Mouse (Mus musculus) limb, embryonic 12.5 days (tissue): ENCODE measurements around the gene Pmpcb. TPM values are rescaled to one million over a fixed set of nuclear protein-coding genes. Genes with fewer than 3 reads are reported as not detected.
"Not testable (repeated sequence)": the region's sequence is repeated elsewhere in the genome, so short reads cannot be mapped to it uniquely, and the experiment has no call there.

Experiments
- ATAC-seq: fragments of 200-750 bp; cut with Nextera tagmentation; 2 replicates; pipeline ENCODE4 v1.8.0; 2017; ENCODE audit warnings: low read depth, moderate TSS enrichment; ENCODE audit not compliant: insufficient number of reproducible peaks, insufficient read depth, low FRiP score, low TSS enrichment
- H3K27ac ChIP-seq: fragments of 300-500 bp; sonication (generic); 2 replicates; pipeline ENCODE4 v1.5.1; 2016; ENCODE audit warnings: mild to moderate bottlenecking, moderate library complexity
- H3K27me3 ChIP-seq: fragments of 300-500 bp; sonication (generic); 2 replicates; pipeline ENCODE4 v1.6.1; 2016; ENCODE audit warnings: mild to moderate bottlenecking, moderate library complexity
- H3K36me3 ChIP-seq: fragments of 300-500 bp; sonication (generic); 2 replicates; pipeline ENCODE4 v1.6.1; 2016; ENCODE audit warnings: mild to moderate bottlenecking, moderate library complexity
- H3K4me1 ChIP-seq: fragments of 300-500 bp; sonication (generic); replicated peaks from 2 replicates; pipeline ENCODE4 v1.6.1; 2016
- H3K4me2 ChIP-seq: fragments of 300-500 bp; sonication (generic); 2 replicates; pipeline ENCODE4 v1.6.1; 2016; ENCODE audit warnings: mild to moderate bottlenecking, moderate library complexity
- H3K4me3 ChIP-seq: fragments of 300-500 bp; sonication (generic); replicated peaks from 2 replicates; pipeline ENCODE4 v1.5.1; 2016; ENCODE audit warnings: mild to moderate bottlenecking
- H3K9ac ChIP-seq: fragments of 300-500 bp; sonication (generic); replicated peaks from 2 replicates; pipeline ENCODE4 v1.6.1; 2016; ENCODE audit warnings: mild to moderate bottlenecking, moderate library complexity
- H3K9me3 ChIP-seq: fragments of 300-500 bp; sonication (generic); 2 replicates; pipeline ENCODE4 v1.6.1; 2016; ENCODE audit warnings: mild to moderate bottlenecking, moderate library complexity
- WGBS: fragments of 180-500 bp; shearing (Covaris S2); methylation state at CpG from one replicate; pipeline ENCODE4 v1.1.7; 2016; 5-methylcytosine and 5-hydroxymethylcytosine counted together
- polyA plus RNA-seq: library from polyadenylated mRNA; unstranded; fragments of >200 nt; fragmentation: Nextera tagmentation; extraction: Ambion mirVana; gene quantifications from 2 replicates; pipeline ENCODE4 v1.2.1, GENCODE M21; 2016

Pmpcb gene
- polyA plus RNA-seq, 1 experiment from 2014 or later: 91.8 TPM

GRCm38 (mm10) chr5:21706546-21706945 lies 30.4 kb upstream of the Pmpcb start:
- WGBS: 96% methylated on average over 4 of the region's 4 CpGs
- Histone ChIP-seq H3K9ac (no peak overlapping the region), H3K36me3 (no peaks in the 10 kb centered on the region), H3K4me2 (no peak overlapping the region), H3K9me3 (peaks cover 5% of the 10 kb centered on the region; the same call in 1 of the 2 replicates), H3K27ac (no peak overlapping the region), H3K4me3 (no peak overlapping the region), H3K27me3 (no peaks in the 10 kb centered on the region), H3K4me1 (no peaks in the 10 kb centered on the region)
- ATAC-seq: no peak

- not testable (repeated sequence) for ATAC-seq
- WGBS: 94% methylated on average over 8 of the region's 8 CpGs
Observed at GRCm38 (mm10) chr5:21708011-21708410, 28.9 kb upstream of the Pmpcb start.

GRCm38 (mm10) chr5:21712127-21712715 lies 24.7 kb upstream of the Pmpcb start:
- WGBS: 72% methylated on average over 13 of the region's 13 CpGs
- H3K9ac ChIP-seq: no peak overlapping the region
- no peak overlapping the region for H3K4me2 ChIP-seq
- no peak overlapping the region for H3K27ac ChIP-seq
- peaks cover 5% of the 10 kb centered on the region; the same call in 1 of the 2 replicates for H3K4me1 ChIP-seq
- no peak overlapping the region for H3K4me3 ChIP-seq
- no peaks in the 10 kb centered on the region for H3K36me3 ChIP-seq
- H3K9me3 ChIP-seq: peaks cover 5% of the 10 kb centered on the region; the same call in 1 of the 2 replicates
- H3K27me3 ChIP-seq: no peaks in the 10 kb centered on the region
- ATAC-seq: no peak

More at GRCm38 (mm10) chr5:21708011-21708410, 28.9 kb upstream of the Pmpcb start:
- H3K4me1 ChIP-seq, H3K9me3 ChIP-seq, H3K27ac ChIP-seq, H3K36me3 ChIP-seq, H3K9ac ChIP-seq, H3K4me3 ChIP-seq, H3K27me3 ChIP-seq, H3K4me2 ChIP-seq: not testable (repeated sequence)

GRCm38 (mm10) chr5:21714447-21714846 lies 22.5 kb upstream of the Pmpcb start:
- no peaks in the 10 kb centered on the region for H3K36me3 ChIP-seq
- ATAC-seq: no peak
- WGBS: 93% methylated on average over 4 of the region's 4 CpGs
- H3K4me3 ChIP-seq: no peak overlapping the region
- no peaks in the 10 kb centered on the region for H3K9me3 ChIP-seq
- H3K27ac ChIP-seq: no peak overlapping the region
- peaks cover 5% of the 10 kb centered on the region; the same call in 1 of the 2 replicates for H3K4me1 ChIP-seq
- H3K27me3 ChIP-seq: no peaks in the 10 kb centered on the region
- H3K9ac ChIP-seq: no peak overlapping the region
- no peak overlapping the region for H3K4me2 ChIP-seq

DNA sequence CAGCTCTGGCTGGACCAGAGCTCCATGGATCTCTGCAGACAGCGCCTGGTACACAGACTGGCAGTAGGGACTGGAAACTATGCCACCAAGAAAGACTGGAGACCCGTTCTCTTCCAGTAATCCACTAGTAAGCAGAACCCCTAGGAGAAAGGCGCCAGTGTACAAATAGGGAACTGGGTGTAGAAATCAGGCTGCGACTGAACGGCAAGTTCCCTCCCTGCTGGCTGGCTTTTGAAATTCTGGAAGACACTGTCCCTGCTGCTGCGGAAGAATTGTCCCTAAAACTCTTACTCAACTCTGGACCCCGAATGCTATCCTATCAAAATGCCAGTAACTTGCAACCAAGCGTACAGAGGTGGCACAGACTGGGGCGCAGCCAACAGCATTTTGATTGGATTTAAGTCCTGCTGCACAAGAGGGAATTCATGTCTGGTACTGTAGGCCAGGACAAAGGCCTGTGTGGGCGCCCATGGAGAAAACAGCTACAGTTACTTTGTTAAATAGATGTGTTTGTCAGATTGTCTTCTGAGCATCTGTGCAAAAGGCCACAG lies 19.7 kb upstream of the Pmpcb start:
- Histone ChIP-seq H3K4me2 (no peak overlapping the region), H3K27me3 (no peaks in the 10 kb centered on the region), H3K4me1 (peaks cover 12% of the 10 kb centered on the region; the same call in 1 of the 2 replicates), H3K9me3 (no peaks in the 10 kb centered on the region), H3K36me3 (no peaks in the 10 kb centered on the region), H3K9ac (no peak overlapping the region), H3K4me3 (no peak overlapping the region), H3K27ac (no peak overlapping the region)
- no peak for ATAC-seq
- WGBS: 88% methylated on average over 10 of the region's 10 CpGs

- Histone ChIP-seq H3K4me2 (no peak overlapping the region), H3K27ac (no peak overlapping the region)
Observed at GRCm38 (mm10) chr5:21718546-21718945, 18.4 kb upstream of the Pmpcb start.

DNA sequence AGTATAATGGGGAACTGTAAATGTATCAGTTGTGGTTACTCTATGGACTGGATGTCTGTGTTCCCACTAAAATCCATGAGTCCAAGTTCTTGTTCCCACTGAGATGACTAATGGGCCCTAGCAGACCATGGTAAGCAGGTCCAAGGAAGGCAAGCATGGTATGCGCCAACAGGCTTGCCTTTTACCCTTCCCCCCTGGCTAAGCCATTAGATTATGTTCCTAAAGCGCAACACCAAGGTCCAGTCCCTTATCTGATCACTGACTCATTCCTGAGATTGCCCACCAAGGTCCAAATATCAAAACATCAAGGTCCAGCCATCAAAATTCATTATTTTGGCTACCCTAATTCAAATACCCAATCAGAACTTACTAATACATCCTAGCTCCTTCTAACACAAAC lies 17.7 kb upstream of the Pmpcb start:
- H3K27me3 ChIP-seq: no peaks in the 10 kb centered on the region
- WGBS: 87% methylated on average over 2 of the region's 2 CpGs
- peaks cover 6% of the 10 kb centered on the region; the same call in 1 of the 2 replicates for H3K4me1 ChIP-seq
- H3K36me3 ChIP-seq: no peaks in the 10 kb centered on the region
- H3K27ac ChIP-seq: no peak overlapping the region
- H3K4me3 ChIP-seq: no peak overlapping the region
- no peak overlapping the region for H3K4me2 ChIP-seq
- no peak for ATAC-seq
- no peak overlapping the region for H3K9ac ChIP-seq
- H3K9me3 ChIP-seq: no peaks in the 10 kb centered on the region

More at GRCm38 (mm10) chr5:21718546-21718945, 18.4 kb upstream of the Pmpcb start:
- WGBS: 87% methylated on average over 5 of the region's 5 CpGs
- Histone ChIP-seq H3K4me3 (no peak overlapping the region), H3K9ac (no peak overlapping the region), H3K9me3 (no peaks in the 10 kb centered on the region), H3K36me3 (no peaks in the 10 kb centered on the region), H3K27me3 (no peaks in the 10 kb centered on the region), H3K4me1 (peaks cover 12% of the 10 kb centered on the region; the same call in 1 of the 2 replicates)
- ATAC-seq: no peak

GRCm38 (mm10) chr5:21724427-21724826 lies 12.5 kb upstream of the Pmpcb start:
- H3K36me3 ChIP-seq: no peaks in the 10 kb centered on the region
- no peak for ATAC-seq
- 67% methylated on average over 1 of the region's 1 CpGs for WGBS
- H3K9ac ChIP-seq: no peak overlapping the region
- H3K4me1 ChIP-seq: peaks cover 11% of the 10 kb centered on the region
- peak overlapping the region; percentile 78; the same call in 1 of the 2 replicates for H3K27ac ChIP-seq
- H3K4me2 ChIP-seq: no peak overlapping the region
- no peak overlapping the region for H3K4me3 ChIP-seq
- no peaks in the 10 kb centered on the region for H3K9me3 ChIP-seq
- no peaks in the 10 kb centered on the region for H3K27me3 ChIP-seq

DNA sequence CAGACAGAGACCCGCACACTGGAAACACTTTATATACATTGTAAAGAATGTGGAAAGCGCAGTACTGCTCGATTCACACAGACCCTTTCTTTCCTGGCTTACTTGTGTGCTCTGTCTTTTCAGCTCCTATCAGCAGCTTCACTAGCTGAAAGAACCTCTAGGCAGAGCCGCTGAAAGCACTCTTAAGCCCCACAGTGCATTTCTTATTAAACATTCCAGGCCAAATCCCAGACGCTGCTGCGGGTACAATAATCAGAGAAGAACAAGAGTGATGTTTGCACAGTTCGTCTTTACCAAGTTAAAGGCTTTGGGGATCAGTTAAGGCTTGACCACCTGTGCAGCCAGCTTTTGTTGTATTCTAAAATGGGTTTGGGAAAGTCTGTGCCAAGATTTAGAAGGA lies 12.1 kb upstream of the Pmpcb start:
- ATAC-seq: no peak; the same call in 1 of the 2 replicates
- H3K27ac ChIP-seq: peak overlapping the region; percentile 78

GRCm38 (mm10) chr5:21729107-21729506 lies 7.8 kb upstream of the Pmpcb start:
- Histone ChIP-seq H3K9me3 (no peaks in the 10 kb centered on the region), H3K27me3 (no peaks in the 10 kb centered on the region), H3K4me2 (no peak overlapping the region), H3K4me1 (peaks cover 9% of the 10 kb centered on the region), H3K9ac (no peak overlapping the region), H3K4me3 (no peak overlapping the region), H3K36me3 (no peaks in the 10 kb centered on the region), H3K27ac (no peak overlapping the region)
- WGBS: 83% methylated on average over 5 of the region's 5 CpGs
- ATAC-seq: no peak

More for the DNA sequence above, 12.1 kb upstream of the Pmpcb start:
- no peak overlapping the region for H3K4me2 ChIP-seq
- no peaks in the 10 kb centered on the region for H3K27me3 ChIP-seq
- peaks cover 11% of the 10 kb centered on the region for H3K4me1 ChIP-seq
- no peaks in the 10 kb centered on the region for H3K9me3 ChIP-seq
- no peak overlapping the region for H3K9ac ChIP-seq
- H3K4me3 ChIP-seq: no peak overlapping the region
- 38% methylated on average over 7 of the region's 7 CpGs for WGBS
- no peaks in the 10 kb centered on the region for H3K36me3 ChIP-seq

- Histone ChIP-seq H3K9ac (no peak overlapping the region), H3K9me3 (no peaks in the 10 kb centered on the region), H3K36me3 (no peaks in the 10 kb centered on the region), H3K4me2 (no peak overlapping the region), H3K27ac (no peak overlapping the region), H3K27me3 (no peaks in the 10 kb centered on the region), H3K4me1 (peaks cover 4% of the 10 kb centered on the region), H3K4me3 (no peak overlapping the region)
- 83% methylated on average over 3 of the region's 3 CpGs for WGBS
- ATAC-seq: no peak
Observed at GRCm38 (mm10) chr5:21732177-21732911, 4.6 kb upstream of the Pmpcb start.
